In genomic region chr14:44861161-44861560, GRCm38 (mm10) we compare ENCODE assay signal across 26 mouse cellular contexts. TPM values are rescaled to one million over a fixed set of nuclear protein-coding genes. Genes with fewer than 3 reads are reported as not detected.
DNase-seq lines count a peak whose midpoint lies in the region; ATAC-seq lines count a peak whose summit lies in the region.
"Had no signal": no experiment of that assay in that cellular context is flagged by ENCODE, and none has a peak within 500 bp of the region (broad histone marks: within the 10 kb centered on the region; RNA-seq: fewer than 3 reads in every experiment).

No protein-coding gene starts in this region.

- peak; percentile 80 for ATAC-seq in common myeloid progenitor, adult 5-6 weeks (replicated peaks; ENCODE audit: low read depth, poor library complexity, severe bottlenecking)
- ATAC-seq in hematopoietic stem cell, adult 5-6 weeks (replicated peaks in 1 of 2; ENCODE audit: insufficient read depth in 1 of 2, low FRiP score in 2 of 2, low TSS enrichment in 1 of 2, low read depth in 1 of 2, poor library complexity in 2 of 2, severe bottlenecking in 2 of 2), result peak; percentile 89 to 90
- ATAC-seq: activated CD4-positive, CD25-positive, alpha-beta regulatory T cell, adult 4 months; CD4-positive, CD25-positive, alpha-beta regulatory T cell, adult 4 months; forebrain, embryonic 13.5 days; forebrain, embryonic 15.5 days; forebrain, postnatal 0 days; Patski had no signal

- peak; percentile 84 for DNase-seq in 416B (ENCODE audit: low read depth)
- no peak for DNase-seq in left cerebral cortex, adult 11 months (ENCODE audit: low spot score)
- no peak for DNase-seq in kidney, adult 18-20 months
- no peak for DNase-seq in frontal cortex, adult 2 months (ENCODE audit: extremely low spot score in 1 of 2, low spot score in 1 of 2)
- DNase-seq: adrenal gland, adult 8-10 months; adrenal gland, postnatal 14 days; adrenal gland, postnatal 36 days; B cell, adult 2 months; cerebellum, adult 11-12 months; cerebellum, adult 2 months; cerebellum, adult 9-10 months; cerebellum, postnatal 10 days; cerebellum, postnatal 25 days; forebrain, postnatal 0 days had no signal

RNA-seq across cellular contexts. Expression of gene Ptgdr, which starts 2.0 kb away (rescaled TPM):
- not detected in 2 replicates for total RNA-seq in common myeloid progenitor, adult 5-6 weeks (2017)
- not detected in 2 replicates for total RNA-seq in hematopoietic stem cell, adult 5-6 weeks (2017)
- 0.84 and 1.3 TPM in 2 replicates for polyA plus RNA-seq in frontal cortex, adult 2 months (2012; rRNA removed)
- total RNA-seq: adrenal gland, adult 18-20 months; adrenal gland, adult 8-10 months; adrenal gland, postnatal 14 days; adrenal gland, postnatal 36 days; CH12.LX had no signal
- polyA plus RNA-seq: activated CD4-positive, CD25-positive, alpha-beta regulatory T cell, adult 4 months; CD4-positive, CD25-positive, alpha-beta regulatory T cell, adult 4 months; embryonic facial prominence, embryonic 10.5 days; forebrain, embryonic 11.5 days; G1E; Patski had no signal
